Mouse (Mus musculus) lung, postnatal 0 days (tissue): ENCODE measurements around the gene Rpl10-ps3. TPM values are rescaled to one million over a fixed set of nuclear protein-coding genes. Genes with fewer than 3 reads are reported as not detected.

ENCODE experiments used
- ATAC-seq: fragments of 200-750 bp; cut with Nextera tagmentation; 2 replicates; pipeline ENCODE4 v1.8.0; 2017; ENCODE audit warnings: moderate library complexity
- DNase-seq: peaks from one replicate; pipeline ENCODE4 v3.0.0-alpha.2; 2016; ENCODE audit warnings: low spot score
- H3K27ac ChIP-seq: fragments of 300-500 bp; sonication (generic); 2 replicates; pipeline ENCODE4 v1.5.1; 2014; ENCODE audit warnings: antibody characterized with exemption, mild to moderate bottlenecking, low read length, mixed read lengths
- H3K27me3 ChIP-seq: fragments of 300-500 bp; sonication (generic); replicated peaks from 2 replicates; pipeline ENCODE4 v1.6.1; 2014; ENCODE audit warnings: low read length, mixed read lengths; ENCODE audit not compliant: insufficient read depth
- H3K36me3 ChIP-seq: fragments of 300-500 bp; sonication (generic); 2 replicates; pipeline ENCODE4 v1.6.1; 2014; ENCODE audit warnings: low read length, mixed read lengths; ENCODE audit not compliant: insufficient read depth
- H3K4me1 ChIP-seq: fragments of 300-500 bp; sonication (generic); 2 replicates; pipeline ENCODE4 v1.6.1; 2014; ENCODE audit warnings: antibody characterized with exemption, low read depth, low read length, mixed read lengths; ENCODE audit not compliant: insufficient read depth
- H3K4me2 ChIP-seq: fragments of 300-500 bp; sonication (generic); replicated peaks from 2 replicates; pipeline ENCODE4 v1.6.1; 2014; ENCODE audit warnings: low read depth, mild to moderate bottlenecking, low read length, moderate library complexity, mixed read lengths
- H3K4me3 ChIP-seq: fragments of 300-500 bp; sonication (generic); 2 replicates; pipeline ENCODE4 v1.5.1; 2014; ENCODE audit warnings: low read depth, low read length
- H3K9ac ChIP-seq: fragments of 300-500 bp; sonication (generic); replicated peaks from 2 replicates; pipeline ENCODE4 v1.6.1; 2014; ENCODE audit warnings: low read depth, mild to moderate bottlenecking
- H3K9me3 ChIP-seq: fragments of 300-500 bp; sonication (generic); 2 replicates; pipeline ENCODE4 v1.6.1; 2016; ENCODE audit warnings: low read length, mixed read lengths
- CTCF ChIP-seq: IDR thresholded peaks from 2 replicates; pipeline ENCODE4 v1.5.1; 2016; ENCODE audit warnings: antibody characterized with exemption, mild to moderate bottlenecking
- EP300 ChIP-seq: IDR thresholded peaks from 2 replicates; pipeline ENCODE4 v1.6.1; 2016; ENCODE audit warnings: antibody characterized with exemption, mild to moderate bottlenecking, control low read depth
- WGBS: fragments of 180-500 bp; shearing (Covaris S2); extraction: QIAGEN DNeasy Blood & Tissue Kit; methylation state at CpG from one replicate; pipeline ENCODE4 v1.1.7; 2014; 5-methylcytosine and 5-hydroxymethylcytosine counted together
- polyA plus RNA-seq: library from polyadenylated mRNA; unstranded; fragments of >200 nt; fragmentation: Nextera tagmentation; extraction: Ambion mirVana; gene quantifications from 2 replicates; pipeline ENCODE4 v1.2.1, GENCODE M21; 2015

Gene Rpl10-ps3
- polyA plus RNA-seq, 1 experiment from 2014 or later: 206 TPM

DNA sequence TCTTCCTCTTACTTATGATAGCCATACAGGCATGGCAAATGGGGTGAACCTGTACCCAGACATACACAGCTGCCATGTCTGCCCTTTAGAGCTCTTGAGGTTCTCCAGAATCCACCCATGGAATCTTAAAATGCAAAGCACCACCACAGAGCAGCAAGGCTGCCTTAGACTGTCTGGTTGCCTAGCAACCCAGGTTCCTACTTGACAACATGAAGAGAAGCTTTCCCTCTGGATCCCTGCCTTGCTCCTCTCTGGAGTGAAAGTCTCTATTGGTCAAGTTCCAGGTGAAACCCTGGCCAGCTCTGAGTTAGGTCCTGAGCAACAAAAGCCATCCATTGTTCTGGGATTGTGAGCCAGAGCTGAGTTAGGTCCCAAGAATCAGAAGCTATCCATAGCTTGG is 43.0 kb downstream of the Rpl10-ps3 start:
- H3K27ac ChIP-seq: no peak overlapping the region
- no peaks in the 10 kb centered on the region for H3K27me3 ChIP-seq
- H3K4me1 ChIP-seq: no peaks in the 10 kb centered on the region
- H3K4me3 ChIP-seq: no peak overlapping the region
- no peaks in the 10 kb centered on the region for H3K36me3 ChIP-seq
- DNase-seq: no peak
- no peak for TF ChIP-seq EP300
- no peak for TF ChIP-seq CTCF
- H3K4me2 ChIP-seq: no peak overlapping the region
- H3K9me3 ChIP-seq: no peaks in the 10 kb centered on the region
- no peak overlapping the region for H3K9ac ChIP-seq
- no peak for ATAC-seq

DNA sequence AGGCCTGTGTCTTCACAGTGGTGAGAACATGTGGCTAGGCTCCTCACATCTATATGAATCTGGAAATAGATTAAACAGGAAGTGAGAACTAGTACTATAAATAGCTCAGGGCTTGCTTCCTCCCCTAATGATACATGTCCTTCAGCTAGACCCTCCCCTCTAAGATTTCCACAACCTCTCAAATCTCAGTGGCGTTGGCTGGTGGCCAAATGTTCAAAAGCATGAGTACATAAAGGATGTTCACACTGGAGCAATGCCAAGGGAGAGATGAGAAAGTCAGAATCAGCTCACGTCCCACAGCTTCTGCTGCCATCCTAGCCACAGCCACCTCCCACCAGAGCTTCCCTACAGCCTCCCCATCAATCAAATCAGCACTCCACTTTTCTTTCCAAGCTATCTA is 46.4 kb downstream of the Rpl10-ps3 start:
- no peaks in the 10 kb centered on the region for H3K27me3 ChIP-seq
- no peaks in the 10 kb centered on the region for H3K4me1 ChIP-seq
- H3K4me3 ChIP-seq: no peak overlapping the region
- no peak overlapping the region for H3K9ac ChIP-seq
- DNase-seq: no peak
- no peaks in the 10 kb centered on the region for H3K9me3 ChIP-seq
- no peak overlapping the region for H3K4me2 ChIP-seq
- TF ChIP-seq EP300: no peak
- no peak for TF ChIP-seq CTCF
- no peak overlapping the region for H3K27ac ChIP-seq
- no peaks in the 10 kb centered on the region for H3K36me3 ChIP-seq
- ATAC-seq: peak; percentile 17; the same call in 1 of the 2 replicates
- WGBS: 12% methylated on average over 2 of the region's 2 CpGs

Other genes starting within 250 kb of the Rpl10-ps3 start
- 53.8 and 60.8 TPM in 2 replicates for gene Plet1, start 149.6 kb upstream of the Rpl10-ps3 start, polyA plus RNA-seq
- gene Pts, start 183.8 kb upstream of the Rpl10-ps3 start, polyA plus RNA-seq: 76.0 and 79.4 TPM in 2 replicates
- gene Il18, start 209.9 kb upstream of the Rpl10-ps3 start, polyA plus RNA-seq: 26.8 and 29.3 TPM in 2 replicates
- 0.19 and 0.39 TPM in 2 replicates for gene Bco2, start 210.2 kb upstream of the Rpl10-ps3 start, polyA plus RNA-seq
- gene Tex12, start 216.4 kb upstream of the Rpl10-ps3 start, polyA plus RNA-seq: not detected in 2 replicates